Mouse (Mus musculus) midbrain, embryonic 12.5 days (tissue): ENCODE measurements around the gene Acsf3. TPM values are rescaled to one million over a fixed set of nuclear protein-coding genes. Genes with fewer than 3 reads are reported as not detected.

ENCODE experiments used
- ATAC-seq: fragments of 200-750 bp; cut with Nextera tagmentation; 2 replicates; pipeline ENCODE4 v1.8.0; 2017; ENCODE audit warnings: low read depth, moderate TSS enrichment, moderate library complexity; ENCODE audit not compliant: low FRiP score
- H3K27ac ChIP-seq: fragments of 300-500 bp; sonication (generic); replicated peaks from 2 replicates; pipeline ENCODE4 v1.5.1; 2016; ENCODE audit warnings: mild to moderate bottlenecking
- H3K27me3 ChIP-seq: fragments of 300-500 bp; sonication (generic); 2 replicates; pipeline ENCODE4 v1.6.1; 2016; ENCODE audit warnings: mild to moderate bottlenecking
- H3K36me3 ChIP-seq: fragments of 300-500 bp; sonication (generic); 2 replicates; pipeline ENCODE4 v1.6.1; 2016
- H3K4me1 ChIP-seq: fragments of 300-500 bp; sonication (generic); 2 replicates; pipeline ENCODE4 v1.6.1; 2016
- H3K4me2 ChIP-seq: fragments of 300-500 bp; sonication (generic); replicated peaks from 2 replicates; pipeline ENCODE4 v1.6.1; 2016; ENCODE audit warnings: mild to moderate bottlenecking, moderate library complexity
- H3K4me3 ChIP-seq: fragments of 300-500 bp; sonication (generic); 2 replicates; pipeline ENCODE4 v1.5.1; 2016; ENCODE audit warnings: mild to moderate bottlenecking
- H3K9ac ChIP-seq: fragments of 300-500 bp; sonication (generic); replicated peaks from 2 replicates; pipeline ENCODE4 v1.6.1; 2016; ENCODE audit warnings: mild to moderate bottlenecking, moderate library complexity
- H3K9me3 ChIP-seq: fragments of 300-500 bp; sonication (generic); 2 replicates; pipeline ENCODE4 v1.6.1; 2016; ENCODE audit warnings: mild to moderate bottlenecking
- WGBS: fragments of 180-500 bp; shearing (Covaris S2); methylation state at CpG from one replicate; pipeline ENCODE4 v1.1.7; 2016; 5-methylcytosine and 5-hydroxymethylcytosine counted together
- polyA plus RNA-seq: library from polyadenylated mRNA; unstranded; fragments of >200 nt; fragmentation: Nextera tagmentation; extraction: Ambion mirVana; gene quantifications from 2 replicates; pipeline ENCODE4 v1.2.1, GENCODE M21; 2016

The Acsf3 gene
- polyA plus RNA-seq, 1 experiment from 2014 or later, result 16.9 TPM

DNA sequence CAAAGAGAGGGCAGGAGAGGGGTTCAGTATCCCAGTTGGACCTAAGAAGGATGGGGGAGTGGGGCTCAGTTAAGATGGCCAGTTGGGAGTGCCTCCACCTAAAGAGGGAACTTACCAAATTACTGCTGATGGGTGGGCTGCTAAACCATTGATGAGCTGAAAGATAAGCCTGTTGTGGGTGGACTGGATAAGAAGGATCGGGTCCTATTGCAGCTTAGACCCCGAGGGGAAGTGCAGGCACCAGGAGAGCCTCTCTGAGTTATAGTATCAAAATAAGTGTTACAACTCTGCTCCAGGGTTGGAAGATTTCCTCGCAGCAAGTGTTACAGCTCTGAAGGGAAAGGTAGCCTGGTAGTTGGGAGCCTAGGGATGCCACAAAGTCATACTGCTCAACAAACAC, 68.9 kb downstream of the Acsf3 start:
- Histone ChIP-seq H3K36me3 (no peaks in the 10 kb centered on the region), H3K27ac (no peak overlapping the region), H3K9ac (no peak overlapping the region), H3K4me3 (no peak overlapping the region), H3K4me1 (peaks cover 7% of the 10 kb centered on the region; the same call in 1 of the 2 replicates), H3K27me3 (peaks cover 16% of the 10 kb centered on the region; the same call in 1 of the 2 replicates), H3K9me3 (no peaks in the 10 kb centered on the region), H3K4me2 (no peak overlapping the region)
- WGBS, result 78% methylated on average over 3 of the region's 3 CpGs
- no peak for ATAC-seq

DNA sequence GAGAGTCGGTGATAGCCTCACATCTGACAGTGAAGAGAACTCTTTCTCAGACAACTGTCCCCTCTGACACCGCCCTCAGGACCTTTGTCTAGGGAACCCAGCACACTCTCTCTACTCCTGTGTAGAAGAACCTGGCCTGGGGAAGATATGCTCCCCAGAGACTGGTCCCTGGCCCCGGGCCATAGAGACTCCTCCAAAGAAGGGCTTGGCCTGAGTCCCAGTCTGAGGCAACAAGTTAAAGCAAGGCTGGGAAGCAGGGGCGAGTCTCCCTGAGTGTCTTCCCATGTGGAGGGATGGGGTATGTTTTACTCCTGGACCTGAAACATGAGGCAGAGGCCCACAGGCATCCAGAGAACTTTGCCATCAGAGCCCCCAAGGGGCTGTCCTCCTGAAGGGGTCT, 70.4 kb downstream of the Acsf3 start:
- WGBS, result 87% methylated on average over 4 of the region's 4 CpGs
- ATAC-seq, result no peak
- Histone ChIP-seq H3K4me2 (no peak overlapping the region), H3K9me3 (no peaks in the 10 kb centered on the region), H3K4me3 (no peak overlapping the region), H3K27me3 (peaks cover 23% of the 10 kb centered on the region; the same call in 1 of the 2 replicates), H3K4me1 (peaks cover 7% of the 10 kb centered on the region; the same call in 1 of the 2 replicates), H3K9ac (no peak overlapping the region), H3K27ac (no peak overlapping the region), H3K36me3 (no peaks in the 10 kb centered on the region)

DNA sequence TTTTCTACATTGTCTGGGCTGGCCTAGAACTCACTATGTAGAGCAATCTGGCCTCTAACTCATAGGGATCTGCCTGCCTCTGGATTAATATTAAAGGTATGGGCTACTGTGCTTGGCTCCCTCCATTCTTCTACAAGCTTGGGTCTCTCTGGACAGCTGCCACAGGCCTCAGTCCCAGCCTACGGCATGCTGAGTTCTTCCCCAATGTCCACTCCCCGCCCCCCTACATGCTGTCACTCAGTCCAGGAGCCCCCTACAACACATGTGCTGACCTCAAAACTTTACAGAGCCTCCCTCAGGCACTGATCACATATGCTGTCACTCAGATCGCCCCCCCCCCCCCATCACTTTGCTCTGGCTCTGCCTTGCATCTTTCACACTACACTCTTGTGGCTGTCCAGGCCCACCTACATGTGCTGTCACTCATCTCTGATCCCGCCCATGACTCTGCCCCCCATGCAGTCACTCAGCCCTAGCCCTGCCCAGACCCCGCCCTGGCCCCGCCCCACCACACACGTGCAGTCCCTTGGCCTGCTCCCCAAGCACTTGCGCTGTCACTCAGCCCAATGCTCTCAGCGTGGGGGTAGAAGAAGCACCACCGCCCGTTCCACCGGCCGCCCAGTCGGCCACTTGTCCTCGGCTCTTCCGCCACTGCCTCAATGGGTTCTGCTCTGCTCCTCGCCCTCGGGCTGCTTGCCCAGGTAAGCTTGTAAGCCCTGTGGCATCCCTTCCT, 72.7 kb downstream of the Acsf3 start, which contains the start of gene Cdh15:
Gene Cdh15 (plus strand): TSS at position 138 of the 733 bp plus-strand sequence.
- H3K9me3 ChIP-seq, result no peaks in the 10 kb centered on the region
- H3K9ac ChIP-seq, result no peak within 1 kb of the TSS
- peak; percentile 62 for ATAC-seq
- peaks cover 7% of the 10 kb centered on the region for H3K4me1 ChIP-seq
- 0 out of 2 replicates have a peak within 1 kb of the TSS, but pooled peaks have one; percentile 3 for H3K4me3 ChIP-seq
- WGBS, result 15% methylated on average over 17 of the region's 18 CpGs
- no peak within 1 kb of the TSS for H3K27ac ChIP-seq
- peak within 1 kb of the TSS; percentile 32 for H3K4me2 ChIP-seq
- peaks cover 26% of the 10 kb centered on the region; the same call in 1 of the 2 replicates for H3K27me3 ChIP-seq
- no peaks in the 10 kb centered on the region for H3K36me3 ChIP-seq

DNA sequence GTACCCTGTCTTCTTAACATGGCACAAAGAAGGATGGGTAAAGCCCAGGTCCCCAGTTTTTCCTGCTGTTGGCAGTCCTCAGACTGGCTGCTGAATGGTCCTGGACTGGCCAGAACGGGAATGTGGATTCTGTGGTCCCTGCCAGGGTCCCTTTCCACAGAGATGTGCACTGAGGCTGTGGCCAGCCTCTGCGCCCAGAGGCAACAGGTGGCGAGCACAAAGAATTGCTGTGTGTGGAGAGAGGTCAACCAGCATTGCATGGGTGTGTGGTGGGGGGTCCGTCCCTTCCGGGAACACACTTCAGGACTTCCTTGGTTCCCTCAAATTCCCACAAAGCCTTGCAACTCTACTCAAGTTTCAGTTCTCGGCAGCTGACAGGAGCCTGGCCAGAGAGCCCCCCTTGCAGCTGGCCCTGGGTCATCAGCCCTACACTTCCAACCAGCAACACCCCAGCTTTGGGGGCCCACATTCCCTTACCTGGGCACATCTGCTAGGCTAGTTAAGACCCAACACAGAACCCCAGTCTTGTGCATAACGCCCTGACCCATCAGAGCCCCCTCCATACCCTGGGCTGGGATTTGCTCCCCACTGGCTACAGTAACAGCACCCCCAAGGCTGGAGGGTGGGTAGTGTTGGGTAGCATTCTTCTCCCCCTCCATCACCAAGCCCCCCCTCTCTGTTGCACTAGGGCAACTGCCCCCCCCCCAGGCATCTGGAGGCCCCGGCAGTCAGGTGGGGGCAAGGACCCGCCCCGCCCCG, 74.0 kb downstream of the Acsf3 start:
- WGBS, result 62% methylated on average over 8 of the region's 11 CpGs
- no peaks in the 10 kb centered on the region for H3K9me3 ChIP-seq
- no peak overlapping the region for H3K27ac ChIP-seq
- no peak for ATAC-seq
- H3K4me1 ChIP-seq, result peaks cover 17% of the 10 kb centered on the region
- no peaks in the 10 kb centered on the region for H3K36me3 ChIP-seq
- H3K4me2 ChIP-seq, result no peak overlapping the region
- H3K4me3 ChIP-seq, result no peak overlapping the region
- H3K9ac ChIP-seq, result no peak overlapping the region
- H3K27me3 ChIP-seq, result peaks cover 26% of the 10 kb centered on the region; the same call in 1 of the 2 replicates

DNA sequence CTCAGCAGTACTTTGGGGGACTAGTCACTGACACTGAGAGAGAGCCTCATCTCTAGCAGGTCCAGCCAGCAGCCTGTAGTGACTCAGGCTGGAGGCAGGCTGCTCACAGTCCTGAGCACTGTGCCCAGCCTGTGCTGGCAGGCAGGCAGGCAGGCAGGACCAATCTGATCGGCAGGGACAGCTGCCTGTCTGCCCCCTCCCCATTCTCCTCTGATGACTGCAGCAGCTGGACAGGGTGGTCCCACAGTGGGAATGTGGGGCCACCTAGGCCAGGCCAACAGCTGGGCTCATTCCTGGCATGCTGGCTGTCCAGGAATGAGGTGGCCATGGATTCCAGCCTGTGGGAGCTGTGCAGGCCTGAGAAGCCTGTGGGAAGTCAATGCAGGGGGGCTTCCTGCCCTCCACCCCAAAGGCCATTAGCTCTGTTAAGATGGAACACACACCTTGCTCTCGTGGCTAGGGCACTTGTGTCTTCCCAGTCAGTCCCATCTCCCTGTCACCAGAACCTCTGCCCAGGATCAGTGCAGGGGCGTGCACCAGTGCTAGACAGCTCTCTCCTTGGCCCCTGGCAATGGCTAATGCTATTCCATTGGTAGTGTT, 75.5 kb downstream of the Acsf3 start:
- ATAC-seq, result no peak
- no peak overlapping the region for H3K27ac ChIP-seq
- H3K27me3 ChIP-seq, result peaks cover 26% of the 10 kb centered on the region; the same call in 1 of the 2 replicates
- H3K4me1 ChIP-seq, result peaks cover 17% of the 10 kb centered on the region
- WGBS, result 68% methylated on average over 3 of the region's 3 CpGs
- no peak overlapping the region for H3K4me2 ChIP-seq
- H3K36me3 ChIP-seq, result no peaks in the 10 kb centered on the region
- H3K4me3 ChIP-seq, result no peak overlapping the region
- H3K9ac ChIP-seq, result no peak overlapping the region
- H3K9me3 ChIP-seq, result no peaks in the 10 kb centered on the region

DNA sequence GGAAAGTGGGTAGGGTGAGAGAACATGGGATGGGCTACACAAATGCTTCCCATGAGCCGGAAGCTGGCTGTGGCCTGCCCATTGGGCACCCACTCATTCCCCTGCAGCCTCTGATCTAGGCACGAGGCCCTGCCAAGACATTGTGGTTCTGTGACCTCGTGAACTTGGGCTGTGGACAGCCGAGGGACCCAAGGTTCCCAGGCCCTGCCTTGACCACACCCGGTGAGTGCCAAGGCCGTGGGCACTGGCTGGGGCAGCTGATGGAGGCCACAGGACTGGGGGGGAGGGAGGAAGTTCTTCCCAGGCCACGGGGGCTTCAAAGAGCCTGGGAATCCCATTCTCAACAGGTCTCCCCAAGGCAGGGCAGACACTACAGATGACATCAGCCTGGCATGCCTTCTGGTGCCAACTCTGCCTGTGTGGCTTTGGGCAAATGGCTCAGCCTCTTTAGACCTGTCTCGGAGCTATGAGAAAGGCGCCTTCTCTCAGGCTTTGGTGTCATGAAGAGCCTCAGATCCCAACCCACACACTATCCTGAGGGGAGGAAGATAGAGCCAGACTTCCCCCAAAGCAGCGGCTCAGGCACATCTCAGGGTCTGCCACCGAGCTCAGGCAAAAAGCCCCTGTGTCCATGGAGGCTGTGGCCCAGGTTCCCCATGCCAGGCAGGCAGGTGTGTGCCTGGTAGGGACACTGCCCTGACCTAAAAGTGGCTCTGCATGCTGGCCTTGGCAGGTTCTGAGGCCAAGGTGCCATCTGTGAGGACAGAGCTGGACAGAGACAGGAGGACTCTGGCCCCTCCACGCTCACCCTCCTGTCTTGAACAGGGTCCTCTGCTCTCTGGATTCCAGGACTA, 76.6 kb downstream of the Acsf3 start:
- no peak overlapping the region for H3K4me3 ChIP-seq
- ATAC-seq, result no peak
- H3K9ac ChIP-seq, result no peak overlapping the region
- H3K9me3 ChIP-seq, result no peaks in the 10 kb centered on the region
- whole genome bisulfite sequencing, result 84% methylated on average over 12 of the region's 12 CpGs
- peaks cover 19% of the 10 kb centered on the region; the same call in 1 of the 2 replicates for H3K27me3 ChIP-seq
- H3K36me3 ChIP-seq, result no peaks in the 10 kb centered on the region
- no peak overlapping the region for H3K4me2 ChIP-seq
- H3K27ac ChIP-seq, result no peak overlapping the region
- H3K4me1 ChIP-seq, result peaks cover 17% of the 10 kb centered on the region

DNA sequence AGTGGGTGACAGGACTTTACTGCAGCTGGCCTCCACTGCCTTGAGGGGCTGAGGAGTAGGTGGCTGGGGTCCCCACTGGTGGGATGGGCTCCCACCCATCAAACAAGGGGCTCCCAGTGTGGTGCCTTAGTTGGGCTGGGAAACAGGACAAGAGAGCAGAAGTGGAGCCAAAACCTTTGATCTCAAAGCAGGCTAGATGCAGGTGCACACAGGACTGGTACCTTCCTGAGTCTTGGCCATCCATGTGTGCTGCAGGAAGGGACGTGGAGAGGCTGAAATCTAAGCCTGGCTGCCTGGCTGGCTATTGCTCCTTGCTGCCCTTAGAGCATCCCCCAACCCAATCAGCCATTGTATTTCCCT, 77.2 kb downstream of the Acsf3 start:
- H3K9me3 ChIP-seq, result no peaks in the 10 kb centered on the region
- H3K4me1 ChIP-seq, result peaks cover 17% of the 10 kb centered on the region
- H3K27me3 ChIP-seq, result peaks cover 19% of the 10 kb centered on the region; the same call in 1 of the 2 replicates
- no peaks in the 10 kb centered on the region for H3K36me3 ChIP-seq
- 82% methylated on average over 1 of the region's 1 CpGs for WGBS
- H3K4me3 ChIP-seq, result no peak overlapping the region
- H3K4me2 ChIP-seq, result no peak overlapping the region
- H3K9ac ChIP-seq, result no peak overlapping the region
- H3K27ac ChIP-seq, result no peak overlapping the region
- ATAC-seq, result no peak

DNA sequence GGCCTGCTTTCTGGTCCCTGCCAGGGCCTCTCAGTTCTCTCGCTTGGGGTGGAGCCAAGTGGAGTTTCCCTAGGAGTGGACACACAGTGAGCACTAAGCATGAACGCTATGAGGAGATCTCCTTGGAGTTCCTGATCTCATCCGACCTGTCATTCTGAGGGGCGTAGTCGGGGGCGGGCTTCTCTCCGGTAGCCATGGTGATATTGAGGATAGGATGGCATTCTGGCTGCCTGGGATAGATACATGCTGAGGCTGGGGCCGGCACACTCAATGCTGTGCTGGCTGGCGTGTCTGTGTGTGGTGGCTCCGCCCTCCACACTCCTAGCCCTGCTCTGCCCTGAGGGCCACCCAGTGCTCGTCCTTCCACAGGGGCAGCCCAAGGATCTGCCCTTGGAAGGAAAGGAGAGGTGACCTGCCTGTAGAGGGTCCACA, 78.1 kb downstream of the Acsf3 start:
- no peak overlapping the region; the same call in 1 of the 2 replicates for H3K9ac ChIP-seq
- WGBS, result 8% methylated on average over 11 of the region's 11 CpGs

DNA sequence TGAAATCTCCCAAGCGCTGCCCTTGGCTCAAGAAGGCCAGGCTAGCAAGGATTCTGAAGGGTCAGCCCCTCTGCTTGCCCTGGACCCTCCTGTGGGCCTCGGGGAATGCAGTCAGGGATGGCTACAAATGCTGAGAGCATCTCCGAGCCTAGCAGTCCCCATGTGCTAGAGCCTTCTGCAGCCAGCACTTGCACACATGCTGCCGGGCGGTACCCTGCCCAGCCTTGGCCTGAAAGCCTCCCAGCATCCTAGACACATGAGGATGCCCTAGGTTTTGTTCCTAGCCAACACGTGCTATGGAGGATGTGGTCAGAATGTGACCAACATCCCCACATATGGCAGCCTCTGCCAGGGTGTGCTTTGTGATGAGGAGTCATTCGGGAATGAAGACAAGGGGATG, 79.1 kb downstream of the Acsf3 start:
- H3K4me3 ChIP-seq, result no peak overlapping the region
- no peak overlapping the region for H3K9ac ChIP-seq
- no peaks in the 10 kb centered on the region for H3K36me3 ChIP-seq
- H3K9me3 ChIP-seq, result no peaks in the 10 kb centered on the region
- ATAC-seq, result no peak
- H3K27ac ChIP-seq, result no peak overlapping the region
- 79% methylated on average over 7 of the region's 7 CpGs for WGBS
- peaks cover 10% of the 10 kb centered on the region for H3K4me1 ChIP-seq
- H3K4me2 ChIP-seq, result no peak overlapping the region
- H3K27me3 ChIP-seq, result peaks cover 8% of the 10 kb centered on the region; the same call in 1 of the 2 replicates

More for the DNA sequence above, 78.1 kb downstream of the Acsf3 start:
- Histone ChIP-seq H3K27ac (no peak overlapping the region), H3K27me3 (peaks cover 16% of the 10 kb centered on the region; the same call in 1 of the 2 replicates), H3K4me2 (peak overlapping the region; percentile 19), H3K4me3 (no peak overlapping the region), H3K4me1 (peaks cover 11% of the 10 kb centered on the region), H3K9me3 (no peaks in the 10 kb centered on the region), H3K36me3 (no peaks in the 10 kb centered on the region)
- peak; percentile 56; the same call in 1 of the 2 replicates for ATAC-seq

DNA sequence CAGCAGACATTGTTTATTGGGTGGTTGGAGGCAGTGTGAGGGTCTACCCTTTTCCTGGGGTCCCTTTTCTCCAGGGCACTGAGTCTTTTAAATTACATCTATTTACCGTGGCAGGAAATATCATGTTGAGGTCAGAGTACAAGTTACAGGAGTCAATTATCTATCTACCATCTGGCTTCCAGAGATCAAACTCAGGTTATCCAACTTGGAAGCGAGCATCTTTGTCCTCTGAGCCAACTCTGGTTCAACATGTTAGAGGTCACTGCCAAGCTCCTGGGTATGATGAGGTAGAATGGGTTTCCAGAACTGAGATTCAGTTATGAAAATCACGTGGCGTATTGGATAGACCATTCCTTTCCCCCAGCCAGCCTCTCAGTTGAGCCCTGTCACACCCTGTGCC, 79.8 kb downstream of the Acsf3 start:
- Histone ChIP-seq H3K9ac (no peak overlapping the region), H3K27ac (no peak overlapping the region), H3K27me3 (peaks cover 5% of the 10 kb centered on the region; the same call in 1 of the 2 replicates), H3K4me1 (peaks cover 10% of the 10 kb centered on the region), H3K36me3 (no peaks in the 10 kb centered on the region), H3K4me2 (no peak overlapping the region), H3K4me3 (no peak overlapping the region), H3K9me3 (no peaks in the 10 kb centered on the region)
- 89% methylated on average over 4 of the region's 4 CpGs for WGBS
- ATAC-seq, result no peak

DNA sequence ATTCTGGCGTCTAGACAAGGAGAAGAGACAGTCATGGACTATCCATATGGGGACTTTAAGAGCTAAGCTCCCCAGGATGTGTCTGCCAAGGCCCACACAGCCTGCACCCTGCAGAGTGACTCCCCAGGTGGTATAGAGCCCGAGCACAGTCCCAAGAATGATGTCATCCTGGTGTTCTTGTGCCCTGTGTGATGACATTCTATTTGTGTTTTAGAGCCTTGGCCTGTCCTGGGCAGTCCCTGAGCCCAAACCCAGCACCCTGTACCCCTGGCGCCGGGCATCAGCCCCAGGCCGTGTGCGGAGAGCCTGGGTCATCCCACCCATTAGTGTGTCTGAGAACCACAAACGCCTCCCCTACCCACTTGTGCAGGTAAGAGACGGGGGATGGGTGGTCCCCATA, 81.0 kb downstream of the Acsf3 start:
- H3K4me1 ChIP-seq, result peaks cover 10% of the 10 kb centered on the region
- H3K27me3 ChIP-seq, result no peaks in the 10 kb centered on the region; the same call in 1 of the 2 replicates
- no peak overlapping the region for H3K9ac ChIP-seq
- no peaks in the 10 kb centered on the region for H3K9me3 ChIP-seq
- 86% methylated on average over 8 of the region's 8 CpGs for WGBS
- ATAC-seq, result no peak
- H3K36me3 ChIP-seq, result no peaks in the 10 kb centered on the region
- no peak overlapping the region for H3K4me2 ChIP-seq
- H3K27ac ChIP-seq, result no peak overlapping the region
- H3K4me3 ChIP-seq, result no peak overlapping the region
